Mouse (Mus musculus) testis, adult 2 months (tissue): ENCODE results near the gene Rab7.

ENCODE experiments used
- CTCF ChIP-seq: fragments of 200-500 bp; IDR thresholded peaks from 2 replicates; pipeline ENCODE4 v1.5.1; 2012; ENCODE audit warnings: low read depth, mild to moderate bottlenecking, inconsistent platforms, low read length, moderate library complexity; ENCODE audit not compliant: control insufficient read depth, insufficient read depth, insufficient replicate concordance
- POLR2A ChIP-seq: fragments of 200-500 bp; IDR thresholded peaks from 2 replicates; pipeline ENCODE4 v1.6.1; 2012; ENCODE audit warnings: low read depth, mild to moderate bottlenecking, inconsistent platforms, low read length, moderate library complexity; ENCODE audit not compliant: control insufficient read depth

- TF ChIP-seq CTCF (no peak), POLR2A (no peak)
These were observed 31.6 kb downstream of the Rab7 start for GRCm38 (mm10) chr6:88013456-88013855.
